ENCODE assay signal across 16 mouse cellular contexts in the genomic region with DNA sequence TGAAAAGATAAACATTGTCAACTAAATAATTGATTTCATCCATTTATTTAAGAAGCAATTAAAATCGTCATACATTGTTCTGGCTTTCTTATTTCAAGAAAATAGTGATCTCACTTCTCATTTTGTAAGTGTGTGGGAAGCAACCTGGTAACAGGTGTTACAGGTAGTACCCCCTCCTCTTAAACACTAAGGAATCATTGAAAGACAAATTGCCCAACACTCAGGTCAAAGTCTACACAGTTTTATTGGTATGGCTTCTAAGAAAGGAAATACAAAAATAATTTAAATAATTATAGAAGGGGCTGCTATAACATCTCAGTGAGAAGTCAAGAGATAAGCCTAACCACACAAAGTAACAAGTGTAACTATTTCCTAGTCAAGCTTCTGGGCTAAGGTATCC.
"Had no signal": no experiment of that assay in that cellular context is flagged by ENCODE, and none has a peak within 500 bp of the region (broad histone marks: within the 10 kb centered on the region; RNA-seq: fewer than 3 reads in every experiment).

No protein-coding gene starts in this region.

- H3K4me2 ChIP-seq: neural tube, embryonic 13.5 days; neural tube, embryonic 15.5 days; stomach, embryonic 15.5 days had no signal

- H3K9me3 ChIP-seq: neural tube, embryonic 13.5 days; neural tube, embryonic 15.5 days; stomach, embryonic 15.5 days had no signal

- H3K36me3 ChIP-seq: neural tube, embryonic 13.5 days; neural tube, embryonic 15.5 days; stomach, embryonic 15.5 days had no signal

- DNase-seq: retina, postnatal 1 day; right cerebral cortex, adult 18-20 months; right cerebral cortex, postnatal 14 days; right cerebral cortex, postnatal 25 days; right cerebral cortex, postnatal 4 days; spleen, adult 18-20 months; thymus, adult 18-20 months; thymus, adult 2 months; thymus, postnatal 14 days; thymus, postnatal 25 days; thymus, postnatal 36 days; thymus, postnatal 4 days had no signal

- H3K4me3 ChIP-seq: neural tube, embryonic 13.5 days; neural tube, embryonic 15.5 days; stomach, embryonic 15.5 days had no signal

- H3K4me1 ChIP-seq: neural tube, embryonic 15.5 days; stomach, embryonic 15.5 days had no signal

- H3K27me3 ChIP-seq: neural tube, embryonic 13.5 days; neural tube, embryonic 15.5 days; stomach, embryonic 15.5 days had no signal

- H3K9ac ChIP-seq: neural tube, embryonic 13.5 days; neural tube, embryonic 15.5 days; stomach, embryonic 15.5 days had no signal

- H3K27ac ChIP-seq: neural tube, embryonic 13.5 days; neural tube, embryonic 15.5 days; stomach, embryonic 15.5 days; stomach, postnatal 0 days had no signal
